9 mouse cellular contexts compared by ENCODE assay signal in genomic region chr2:153071491-153072184, GRCm38 (mm10). TPM values are rescaled to one million over a fixed set of nuclear protein-coding genes. Genes with fewer than 3 reads are reported as not detected.
DNase-seq lines count a peak whose midpoint lies in the region; ATAC-seq and TF ChIP-seq lines count a peak whose summit lies in the region.
"Had no signal": no experiment of that assay in that cellular context is flagged by ENCODE, and none has a peak within 500 bp of the region (broad histone marks: within the 10 kb centered on the region; RNA-seq: fewer than 3 reads in every experiment).

No protein-coding gene starts in this region.

- peaks cover 62% of the 10 kb centered on the region for H3K27me3 ChIP-seq in heart, embryonic 11.5 days (ENCODE audit: control insufficient read depth, insufficient read depth, low read length)
- peaks cover 55% of the 10 kb centered on the region for H3K27me3 ChIP-seq in limb, embryonic 11.5 days (ENCODE audit: control insufficient read depth, insufficient read depth, low read length)

- H3K36me3 ChIP-seq in heart, embryonic 11.5 days (ENCODE audit: control insufficient read depth, insufficient read depth, low read length): no peaks in the 10 kb centered on the region
- no peaks in the 10 kb centered on the region for H3K36me3 ChIP-seq in limb, embryonic 11.5 days (ENCODE audit: control insufficient read depth, insufficient read depth, low read length)

- no peak for DNase-seq in heart, postnatal 36 days
- peak; percentile 68 for DNase-seq in brain, adult 2 months (ENCODE audit: low read depth, low spot score)
- DNase-seq in frontal cortex, postnatal 25 days (ENCODE audit: low spot score in 2 of 2): peak; percentile 33 to 36
- peak; percentile 41 for DNase-seq in limb, embryonic 11.5 days (ENCODE audit: low spot score)
- no peak for DNase-seq in natural killer cell, adult 2 months (ENCODE audit: low spot score in 2 of 2)
- DNase-seq in kidney, postnatal 14 days: no peak

- intact Hi-C loops in heart, postnatal 36 days (cut with DNase I): loop anchor here (10.0 kb wide), 1 partner anchor 343 kb away; no protein-coding TSS in a partner anchor

- H3K9ac ChIP-seq in heart, embryonic 11.5 days (ENCODE audit: low read depth, low read length): peak overlapping the region; percentile 54; the same call in 1 of the 2 replicates
- H3K9ac ChIP-seq in limb, embryonic 11.5 days (ENCODE audit: low read length): peak overlapping the region; percentile 45

- H3K27ac ChIP-seq in heart, embryonic 11.5 days (ENCODE audit: low read depth, low read length): no peak overlapping the region
- H3K27ac ChIP-seq in limb, embryonic 11.5 days (replicated peaks; ENCODE audit: low read depth, low read length): no peak overlapping the region
- H3K27ac ChIP-seq in olfactory bulb, adult 2 months (ENCODE audit: insufficient read depth, low read depth, low read length): no peak overlapping the region

- no peak for TF ChIP-seq CTCF in olfactory bulb, adult 2 months (IDR thresholded peaks at IDR 0.05; ENCODE audit: insufficient read depth, low read depth, low read length)

- TF ChIP-seq POLR2A in olfactory bulb, adult 2 months (IDR thresholded peaks at IDR 0.05; ENCODE audit: insufficient read depth, low read depth, low read length): no peak

- 8% methylated on average over 62 of the region's 67 CpGs for WGBS in heart, embryonic 11.5 days (ENCODE audit: insufficient replicate concordance)
- 4% methylated on average over 61 of the region's 67 CpGs for WGBS in limb, embryonic 11.5 days
- WGBS in olfactory bulb, adult 2 months: 22% methylated on average over 67 of the region's 67 CpGs

- H3K9me3 ChIP-seq in heart, embryonic 11.5 days (replicated peaks; ENCODE audit: control insufficient read depth, low read length): no peaks in the 10 kb centered on the region
- H3K9me3 ChIP-seq in limb, embryonic 11.5 days (ENCODE audit: control insufficient read depth, low read length): no peaks in the 10 kb centered on the region

- ATAC-seq in heart, embryonic 11.5 days (replicated peaks; ENCODE audit: insufficient number of reproducible peaks, low FRiP score, low TSS enrichment): no peak
- ATAC-seq in limb, embryonic 11.5 days (ENCODE audit: insufficient number of reproducible peaks, low FRiP score, low TSS enrichment, low read depth): no peak

- H3K4me1 ChIP-seq in heart, embryonic 11.5 days (ENCODE audit: control insufficient read depth, insufficient read depth, low read length): peaks cover 8% of the 10 kb centered on the region
- H3K4me1 ChIP-seq in limb, embryonic 11.5 days (ENCODE audit: control insufficient read depth, insufficient read depth, low read length): peaks cover 3% of the 10 kb centered on the region; the same call in 1 of the 2 replicates
- peaks cover 11% of the 10 kb centered on the region for H3K4me1 ChIP-seq in olfactory bulb, adult 2 months (ENCODE audit: control insufficient read depth, insufficient read depth, low read length)

- peak overlapping the region; percentile 63 for H3K4me2 ChIP-seq in heart, embryonic 11.5 days
- H3K4me2 ChIP-seq in limb, embryonic 11.5 days (ENCODE audit: low read depth, severe bottlenecking): peak overlapping the region; percentile 45

- peak overlapping the region; percentile 38 for H3K4me3 ChIP-seq in heart, embryonic 11.5 days (ENCODE audit: low read depth, low read length)
- peak overlapping the region; percentile 20; the same call in 1 of the 2 replicates for H3K4me3 ChIP-seq in limb, embryonic 11.5 days (ENCODE audit: low read depth, low read length)
- peak overlapping the region; percentile 3; the same call in 1 of the 2 replicates for H3K4me3 ChIP-seq in olfactory bulb, adult 2 months (ENCODE audit: insufficient read depth, low read depth, low read length)

RNA-seq across cellular contexts. Expression of gene Ccm2l, which starts 5.9 kb away (rescaled TPM):
- polyA plus RNA-seq in heart, embryonic 11.5 days (2014; fragmentation: Nextera tagmentation; extraction: Ambion mirVana): 5.2 and 6.1 TPM in 2 replicates
- 10 to 100 TPM; 16.0 to 23.1 TPM for total RNA-seq in heart, postnatal 36 days (2021)
- polyA plus RNA-seq in limb, embryonic 11.5 days (2014; fragmentation: Nextera tagmentation; extraction: Ambion mirVana): 1.0 and 1.4 TPM in 2 replicates
- not detected in 2 replicates for polyA plus RNA-seq in olfactory bulb, adult 2 months (2012; ENCODE audit: insufficient read depth, insufficient read length, low replicate concordance, missing spikeins)

RNA-seq across cellular contexts. Expression of gene Hck, which starts 36.6 kb away (rescaled TPM):
- polyA plus RNA-seq in heart, embryonic 11.5 days (2014; fragmentation: Nextera tagmentation; extraction: Ambion mirVana): 0.87 and 1.6 TPM in 2 replicates
- total RNA-seq in heart, postnatal 36 days (2021): 1 to 10 TPM; 1.7 to 1.9 TPM
- polyA plus RNA-seq in limb, embryonic 11.5 days (2014; fragmentation: Nextera tagmentation; extraction: Ambion mirVana): 1.4 TPM in 2 replicates
- not detected in 2 replicates for polyA plus RNA-seq in olfactory bulb, adult 2 months (2012; ENCODE audit: insufficient read depth, insufficient read length, low replicate concordance, missing spikeins)

RNA-seq across cellular contexts. Expression of gene Xkr7, which starts 40.0 kb away (rescaled TPM):
- polyA plus RNA-seq in heart, embryonic 11.5 days (2014; fragmentation: Nextera tagmentation; extraction: Ambion mirVana): not detected in 2 replicates
- not detected for total RNA-seq in heart, postnatal 36 days (2021)
- polyA plus RNA-seq in limb, embryonic 11.5 days (2014; fragmentation: Nextera tagmentation; extraction: Ambion mirVana): not detected in 2 replicates
- polyA plus RNA-seq in olfactory bulb, adult 2 months (2012; ENCODE audit: insufficient read depth, insufficient read length, low replicate concordance, missing spikeins): not detected in 2 replicates
- polyA plus RNA-seq: spleen, adult 2 months had no signal

RNA-seq across cellular contexts. Expression of gene Pdrg1, which starts 56.4 kb away (rescaled TPM):
- polyA plus RNA-seq in heart, embryonic 11.5 days (2014; fragmentation: Nextera tagmentation; extraction: Ambion mirVana): 60.8 and 75.6 TPM in 2 replicates
- total RNA-seq in heart, postnatal 36 days (2021): 100 to 1,000 TPM; 120 to 130 TPM
- polyA plus RNA-seq in limb, embryonic 11.5 days (2014; fragmentation: Nextera tagmentation; extraction: Ambion mirVana): 59.0 and 63.0 TPM in 2 replicates
- not detected in 2 replicates for polyA plus RNA-seq in olfactory bulb, adult 2 months (2012; ENCODE audit: insufficient read depth, insufficient read length, low replicate concordance, missing spikeins)

Comparison
In these comparisons a context has a peak if more than half of its experiments do, and no peak if none do; other contexts are left out.
1. DNase-seq: peak in brain, adult 2 months (single experiment), frontal cortex, postnatal 25 days (2 of 2) and limb, embryonic 11.5 days (single experiment); none in heart, postnatal 36 days (0 of 2), natural killer cell, adult 2 months (0 of 2) and kidney, postnatal 14 days (single experiment).
2. Peak in every context shown above with its lines, with median percentiles within 50 percentile points of each other: H3K4me3 ChIP-seq.